Mouse (Mus musculus): ENCODE data around the gene Sh3bgr.
A peak's percentile ranks its signal among the peaks of the same experiment; 100 is the strongest.

Sh3bgr gene

GRCm38 (mm10) chr16:96213027-96213426 is 12.8 kb downstream of the Sh3bgr start:
- no peak for DNase-seq

- DNase-seq: peak; percentile 25
Observed at GRCm38 (mm10) chr16:96221491-96221890, 21.2 kb downstream of the Sh3bgr start.

GRCm38 (mm10) chr16:96221959-96222358 is 21.7 kb downstream of the Sh3bgr start:
- no peak for DNase-seq

- no peak for DNase-seq
Observed at GRCm38 (mm10) chr16:96222452-96222851, 22.2 kb downstream of the Sh3bgr start.

DNA sequence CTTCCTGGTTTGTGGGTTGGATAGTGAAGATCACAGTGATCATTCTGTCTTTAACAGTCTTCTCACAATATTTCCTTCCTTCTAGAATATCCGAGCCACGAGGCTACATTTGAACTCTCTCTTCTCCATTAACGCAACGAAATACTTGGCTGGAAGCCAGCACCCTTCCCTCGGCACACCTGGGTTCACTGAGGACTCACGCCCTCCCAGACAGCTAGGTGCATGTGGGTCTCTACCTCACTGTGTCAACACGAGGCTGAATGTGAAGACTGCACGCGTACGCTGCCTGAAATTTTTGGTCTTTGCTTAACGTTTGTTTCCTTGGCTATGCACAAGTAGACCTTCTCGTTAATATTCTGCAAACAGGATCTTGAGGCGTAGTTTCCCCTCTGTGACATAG is 28.2 kb downstream of the Sh3bgr start:
- DNase-seq: no peak

DNA sequence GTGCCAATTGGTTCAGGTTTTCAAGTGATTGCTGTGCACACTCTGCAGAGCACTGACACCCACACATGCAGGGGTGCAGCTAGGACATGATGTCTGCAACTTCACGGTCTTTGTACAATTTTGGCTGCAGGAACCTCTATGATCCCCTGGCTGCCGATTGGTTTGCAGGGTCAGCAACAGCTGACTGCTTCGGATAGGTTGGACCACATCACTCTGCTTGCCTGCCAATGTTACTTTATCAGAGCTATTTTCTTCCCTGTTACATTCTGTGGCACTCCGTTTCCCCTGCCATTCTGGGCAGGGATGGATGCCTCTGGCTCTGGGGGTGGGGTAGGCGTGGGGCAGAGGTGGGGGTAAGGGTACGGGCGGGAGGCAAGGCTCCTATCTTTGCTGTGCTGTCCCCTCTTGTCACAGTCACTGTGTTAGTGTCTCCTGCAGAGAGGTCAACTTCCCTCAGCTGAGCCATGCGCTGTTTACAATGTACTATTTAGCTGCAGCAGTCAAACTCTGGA is 28.9 kb downstream of the Sh3bgr start:
- DNase-seq: no peak

DNA sequence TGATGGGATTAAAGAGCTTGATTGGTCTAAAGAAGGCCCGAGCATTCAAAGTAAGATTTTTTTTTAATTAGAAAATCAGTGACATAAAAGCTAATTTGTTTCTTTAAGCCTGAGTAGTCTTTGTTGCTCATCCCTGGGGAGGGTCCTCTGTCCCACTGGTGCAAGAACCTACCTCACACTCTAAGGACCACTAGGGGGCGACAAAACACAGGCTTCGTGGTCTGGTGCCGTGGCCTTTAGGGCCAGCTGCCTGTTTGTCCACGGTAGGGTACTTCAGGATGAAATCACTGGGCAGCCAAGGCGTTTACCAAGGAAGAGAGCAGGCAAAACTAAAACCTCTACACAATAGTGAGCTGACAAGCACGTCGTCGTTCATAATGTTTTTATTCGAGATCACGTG is 30.2 kb downstream of the Sh3bgr start:
- peak; percentile 81 for DNase-seq

DNA sequence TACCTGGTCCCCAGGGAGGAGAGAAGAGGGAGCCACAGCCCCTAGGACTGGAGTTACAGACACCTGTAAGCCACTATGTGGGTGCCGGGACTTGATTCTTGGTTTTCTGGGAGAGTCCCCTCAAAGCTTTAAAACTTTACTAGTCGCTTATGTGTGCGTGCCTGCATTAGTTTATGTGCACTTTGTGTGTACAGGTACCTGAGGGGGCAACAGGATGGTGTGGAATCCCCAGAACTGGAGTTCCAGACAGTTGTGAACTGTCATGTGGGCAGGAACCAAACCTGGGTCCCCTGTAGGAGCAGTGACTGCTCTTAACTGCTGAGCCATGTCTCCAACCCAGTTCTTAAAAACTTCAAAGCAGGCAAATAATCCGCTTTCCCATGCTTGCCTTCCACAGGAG is 31.0 kb downstream of the Sh3bgr start:
- no peak for DNase-seq

GRCm38 (mm10) chr16:96231974-96232373 is 31.7 kb downstream of the Sh3bgr start:
- no peak for DNase-seq

GRCm38 (mm10) chr16:96233996-96234395 is 33.7 kb downstream of the Sh3bgr start:
- DNase-seq: no peak

GRCm38 (mm10) chr16:96235366-96235970 is 35.2 kb downstream of the Sh3bgr start, which contains the start of gene B3galt5:
Gene B3galt5 (plus strand): TSS chr16:96235801.
- DNase-seq: no peak

GRCm38 (mm10) chr16:96244496-96244895 is 44.2 kb downstream of the Sh3bgr start:
- DNase-seq: no peak

DNA sequence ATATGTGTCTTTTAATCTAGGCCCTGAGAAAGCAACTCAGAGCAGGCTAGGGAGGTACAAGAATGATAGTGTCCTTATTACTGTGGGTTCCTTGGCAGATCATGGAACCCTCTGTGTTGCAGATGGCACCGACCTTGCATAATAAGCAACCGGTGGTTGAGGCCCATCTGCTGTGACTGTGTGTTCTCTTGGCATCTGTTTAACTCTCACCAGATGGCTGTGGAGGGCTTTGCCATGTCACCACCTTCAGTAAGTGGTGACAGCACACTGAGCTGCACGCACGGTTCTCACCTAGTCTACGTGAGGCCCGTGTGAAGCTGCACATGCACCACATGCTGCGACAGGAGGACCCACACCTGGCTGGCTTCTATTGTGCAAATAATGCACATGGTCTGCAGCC is 49.4 kb downstream of the Sh3bgr start:
- DNase-seq: peak; percentile 92

- peak; percentile 39 for DNase-seq
Observed at GRCm38 (mm10) chr16:96252146-96252545, 51.9 kb downstream of the Sh3bgr start.

- no peak for DNase-seq
Observed at GRCm38 (mm10) chr16:96258429-96258828, 58.2 kb downstream of the Sh3bgr start.

- DNase-seq: no peak
Observed at GRCm38 (mm10) chr16:96271736-96272135, 71.5 kb downstream of the Sh3bgr start.

- no peak for DNase-seq
Observed at GRCm38 (mm10) chr16:96272929-96273619, 72.8 kb downstream of the Sh3bgr start.

DNA sequence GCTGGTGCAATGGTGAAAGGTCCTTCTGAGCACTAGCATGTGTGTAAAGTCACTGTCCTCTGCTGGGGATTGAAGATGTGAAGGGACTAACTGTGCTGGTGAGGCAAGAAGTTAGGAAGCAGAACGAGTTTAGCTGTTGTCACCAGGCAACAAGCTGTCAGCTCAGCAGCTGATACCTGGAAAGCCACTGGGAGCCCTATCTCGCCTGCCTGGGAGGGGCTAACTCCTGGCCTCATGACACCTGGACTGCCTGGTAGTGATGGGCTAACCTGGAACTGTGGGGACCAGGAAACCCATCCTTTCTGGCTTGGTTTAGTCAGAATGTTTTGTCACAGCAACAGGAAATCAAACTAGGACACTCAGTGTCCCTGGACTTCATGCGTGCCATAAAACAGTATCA is 76.3 kb downstream of the Sh3bgr start:
- DNase-seq: no peak

Data from cerebellum, adult 8-10 months (tissue).